Mouse (Mus musculus) heart, postnatal 14 days (tissue): Measurements from ENCODE around the gene Fopnl. TPM values are rescaled to one million over a fixed set of nuclear protein-coding genes. Genes with fewer than 3 reads are reported as not detected.
A peak's percentile ranks its signal among the peaks of the same experiment; 100 is the strongest.

Experiments
- DNase-seq, 2 experiments: peaks; one replicate each; pipeline ENCODE4 v3.0.0; 2021 to 2022
- intact Hi-C: fragments of 180-260 bp; cut with DNase I; formaldehyde crosslinking; loops from one replicate; pipeline ENCODE4 v1.15.1; 2025
- total RNA-seq, 2 experiments: library from RNA; stranded (reverse); gene quantifications; 2 replicates each; pipeline ENCODE4 v1.2.3; 2021

Gene Fopnl
- total RNA-seq, 2 experiments from 2014 or later = 62.7 to 66.2 TPM

- intact Hi-C loops = loop anchor here (2.0 to 10.0 kb wide), 3 partner anchors 73 to 405 kb away; partner anchors contain the start of genes Mpv17l and Pdxdc1
- DNase-seq = no peak
Observed at GRCm38 (mm10) chr16:14309833-14310232, 7.4 kb downstream of the Fopnl start.

DNA sequence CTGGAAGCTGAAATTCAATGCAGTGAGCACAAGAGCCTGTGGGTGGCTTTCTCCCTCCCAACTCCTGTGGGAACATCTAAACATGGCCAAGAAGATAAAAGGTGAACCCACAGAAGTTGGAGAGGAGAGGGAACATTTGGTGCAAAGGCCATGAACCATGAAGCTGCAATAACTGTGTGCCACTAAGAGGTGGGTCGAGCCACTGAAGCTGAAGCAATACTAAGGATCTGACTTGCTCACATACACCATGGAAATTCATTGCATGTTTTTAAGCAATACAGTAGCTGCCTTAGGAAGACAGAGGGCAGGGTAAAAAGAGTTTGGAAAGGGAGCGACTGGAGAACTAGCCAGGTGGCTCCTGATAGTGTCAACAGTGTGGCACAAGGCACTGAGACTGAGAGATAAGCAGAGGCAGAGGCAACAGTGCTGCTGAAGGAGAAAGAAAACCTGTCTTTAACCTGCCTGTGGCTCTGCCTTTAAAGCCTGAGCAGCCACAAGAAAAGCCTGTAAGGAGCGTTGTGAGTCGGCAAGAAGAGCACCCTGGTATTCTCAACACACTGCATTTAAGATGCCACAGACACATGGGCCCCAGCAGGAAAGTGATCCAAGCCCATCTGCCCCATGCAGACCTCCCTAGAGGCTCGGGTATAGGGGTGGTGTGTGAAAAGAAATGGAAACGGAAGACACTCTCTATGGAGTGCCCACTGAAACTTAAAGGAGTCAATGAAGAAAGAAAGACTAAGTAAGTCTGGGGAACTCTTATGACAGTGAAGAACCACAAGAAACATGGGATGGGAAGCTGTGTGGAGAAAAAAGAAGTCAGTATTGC is 8.7 kb downstream of the Fopnl start:
- no peak for DNase-seq
- intact Hi-C loops = no loop called here

DNA sequence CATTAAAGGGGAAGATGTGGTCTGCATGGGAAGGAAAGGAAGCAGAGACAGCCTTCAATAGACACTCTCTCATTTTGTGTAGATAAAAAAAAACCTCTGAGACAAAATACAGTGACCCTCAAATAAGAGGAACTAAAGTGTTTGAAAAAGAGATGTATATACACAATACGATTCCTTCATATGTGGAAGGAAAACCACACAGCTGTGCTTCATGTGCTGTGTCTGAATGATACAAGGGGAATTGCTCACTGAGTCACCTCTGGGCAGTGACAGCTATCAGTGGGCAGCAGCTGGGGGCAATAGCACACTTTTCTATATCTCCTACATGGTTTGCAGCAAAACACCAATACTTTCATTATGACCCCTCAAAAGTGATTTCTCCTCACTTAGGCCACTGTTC is 9.8 kb downstream of the Fopnl start:
- intact Hi-C loops = no loop called here
- no peak for DNase-seq

DNA sequence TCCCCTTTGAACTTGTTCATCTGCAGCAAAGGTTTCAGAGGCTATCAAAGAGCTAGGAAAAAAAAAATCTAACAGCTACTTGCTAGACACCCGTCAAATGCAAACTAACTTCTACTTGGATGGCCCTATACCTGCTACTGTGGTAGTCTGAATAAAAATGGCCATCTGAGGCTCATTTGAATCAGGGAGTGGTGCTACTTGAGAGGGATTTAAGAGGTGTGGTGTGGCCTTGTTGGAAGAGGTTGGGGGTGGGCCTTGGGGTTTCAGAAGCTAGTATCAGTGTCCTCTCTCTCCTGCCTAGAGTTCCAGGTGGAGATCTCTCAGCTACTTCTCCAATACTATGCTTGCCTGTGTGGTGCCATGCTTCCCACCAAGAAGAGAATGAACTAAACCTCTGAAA is 10.8 kb downstream of the Fopnl start:
- intact Hi-C loops = no loop called here
- DNase-seq = no peak

DNA sequence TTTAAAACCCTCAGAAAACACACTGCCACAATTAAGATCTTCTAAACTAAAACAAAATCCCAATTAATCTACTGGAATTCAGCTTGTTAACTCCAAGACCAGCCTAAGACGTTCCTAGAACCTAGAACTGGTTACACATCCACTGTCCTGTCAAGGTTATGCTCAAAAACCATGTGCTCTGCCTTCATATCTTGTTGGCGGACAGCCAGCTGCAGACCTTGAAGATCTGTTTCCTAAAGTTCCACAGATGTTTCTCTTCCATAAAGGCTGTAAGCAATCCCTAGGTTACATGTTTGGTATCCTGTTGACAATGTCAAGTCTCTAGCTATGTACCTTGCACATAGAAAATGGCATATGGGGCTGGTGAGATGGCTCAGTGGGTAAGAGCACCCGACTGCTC is 12.4 kb downstream of the Fopnl start:
- DNase-seq = no peak
- intact Hi-C loops = no loop called here

- DNase-seq = no peak
- intact Hi-C loops = no loop called here
Observed at GRCm38 (mm10) chr16:14303676-14304075, 13.5 kb downstream of the Fopnl start.

- DNase-seq = no peak
- intact Hi-C loops = no loop called here
Observed at GRCm38 (mm10) chr16:14303148-14303547, 14.1 kb downstream of the Fopnl start.

GRCm38 (mm10) chr16:14298461-14298860 is 18.7 kb downstream of the Fopnl start:
- intact Hi-C loops = no loop called here
- no peak for DNase-seq

GRCm38 (mm10) chr16:14297746-14298145 is 19.5 kb downstream of the Fopnl start:
- no peak for DNase-seq
- intact Hi-C loops = no loop called here

DNA sequence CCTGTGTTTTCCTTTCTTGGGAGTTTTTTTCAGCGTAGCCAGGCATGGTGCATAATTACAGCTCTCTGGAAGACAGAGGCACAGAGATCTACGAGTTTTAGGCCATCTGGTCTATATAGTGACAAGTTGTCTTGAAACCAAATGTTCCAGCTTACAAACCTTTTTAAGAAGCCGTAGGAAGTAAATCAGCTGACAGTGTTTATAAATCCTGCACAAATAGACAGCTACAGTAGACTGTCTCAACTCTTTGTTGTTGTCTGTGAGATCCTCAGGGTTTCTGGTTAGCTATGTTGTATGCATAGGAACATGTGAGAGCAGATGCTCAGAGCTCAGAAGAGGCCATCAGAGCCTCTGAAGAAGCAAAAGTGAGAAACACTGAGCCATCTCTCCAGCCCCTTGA is 20.1 kb downstream of the Fopnl start:
- no peak for DNase-seq
- intact Hi-C loops = no loop called here

DNA sequence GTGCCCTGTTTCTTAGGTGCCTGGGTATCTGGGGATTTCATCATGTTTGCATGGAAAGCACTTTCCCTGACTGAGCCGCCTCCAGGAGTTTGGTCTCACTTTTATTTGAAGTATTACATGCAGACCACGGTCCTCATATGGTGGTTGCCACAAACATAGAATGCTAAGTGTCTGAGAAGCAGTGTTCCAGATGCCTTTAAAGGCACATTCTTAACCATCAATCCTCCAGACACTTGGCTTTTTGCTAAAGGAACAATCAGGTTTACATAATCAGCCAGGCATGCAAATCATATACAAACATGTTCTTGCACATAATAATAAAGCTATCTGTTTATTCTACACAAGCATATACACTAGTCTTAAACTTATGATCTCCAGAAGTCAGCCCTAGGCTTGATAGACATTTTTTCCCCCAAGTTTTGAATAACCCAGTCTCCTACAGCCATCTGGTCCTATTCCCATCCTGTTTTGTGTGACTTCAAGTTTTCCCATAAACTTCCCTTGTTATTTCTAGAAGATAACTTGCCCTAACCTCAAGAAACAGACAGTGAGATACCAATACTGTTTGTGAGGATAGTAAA is 20.6 kb downstream of the Fopnl start:
- intact Hi-C loops = no loop called here
- no peak for DNase-seq

- no peak for DNase-seq
- intact Hi-C loops = no loop called here
Observed at GRCm38 (mm10) chr16:14295291-14295690, 21.9 kb downstream of the Fopnl start.

- DNase-seq = peak; percentile 22 to 30
- intact Hi-C loops = loop anchor here (5.0 kb wide), 1 partner anchor 55 kb away; no protein-coding TSS in a partner anchor
Observed at GRCm38 (mm10) chr16:14292205-14293199, 24.7 kb downstream of the Fopnl start.

DNA sequence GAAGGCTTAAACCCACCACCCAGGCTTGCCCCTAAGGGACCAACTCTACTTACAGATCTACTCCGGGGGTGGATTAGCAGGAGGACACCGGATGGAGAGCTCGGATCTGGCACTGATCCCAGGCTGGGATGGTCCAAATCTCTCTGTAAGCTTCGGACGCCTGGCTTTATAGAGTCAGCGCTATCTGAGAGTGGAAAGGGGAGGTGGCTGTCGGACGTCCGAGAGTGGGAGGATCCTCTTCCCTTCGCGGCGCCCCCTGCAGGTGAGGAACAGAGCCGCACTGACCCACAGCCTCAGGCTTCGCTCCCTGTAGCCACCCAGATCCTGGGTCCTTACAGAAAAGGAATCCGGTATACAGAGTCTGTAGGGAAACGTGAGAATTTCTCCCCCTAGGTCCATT is 26.0 kb downstream of the Fopnl start, which contains the start of gene Myh11:
Gene Myh11, minus strand, starts transcription at position 150 of the 400 bp plus-strand sequence.
- DNase-seq = peak; percentile 79 to 87
- intact Hi-C loops = loop anchor here (5.0 kb wide), 1 partner anchor 54 kb away; no protein-coding TSS in a partner anchor

DNA sequence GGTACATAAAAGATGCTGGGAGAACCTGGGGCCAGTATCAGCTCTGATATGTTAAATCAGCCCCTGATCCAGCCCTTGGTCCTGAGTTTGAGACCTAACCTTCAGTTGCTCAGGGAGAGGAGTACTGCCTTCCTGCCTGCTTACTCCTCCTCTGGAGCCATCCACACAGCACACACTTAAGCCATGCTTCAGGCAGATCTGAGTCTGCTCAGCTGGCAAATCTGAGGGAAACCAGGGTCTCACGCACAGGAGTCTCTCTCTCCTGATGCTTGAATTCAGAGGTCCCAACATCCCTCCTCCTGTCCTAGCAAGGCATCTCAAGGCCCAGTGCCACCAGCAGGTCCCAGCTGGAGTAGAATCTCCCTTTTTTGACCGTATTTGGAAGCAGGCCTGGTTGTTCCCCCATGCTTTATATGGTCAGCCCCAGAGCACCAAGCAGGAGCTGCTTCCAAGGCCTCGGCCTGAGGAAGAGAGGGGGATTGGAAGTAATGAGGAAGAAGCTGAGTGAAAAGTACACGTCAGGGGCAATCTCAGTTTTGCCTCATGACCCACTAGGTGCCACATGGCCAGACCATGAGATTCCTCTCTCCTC is 44.7 kb downstream of the Fopnl start:
- intact Hi-C loops = no loop called here
- no peak for DNase-seq

DNA sequence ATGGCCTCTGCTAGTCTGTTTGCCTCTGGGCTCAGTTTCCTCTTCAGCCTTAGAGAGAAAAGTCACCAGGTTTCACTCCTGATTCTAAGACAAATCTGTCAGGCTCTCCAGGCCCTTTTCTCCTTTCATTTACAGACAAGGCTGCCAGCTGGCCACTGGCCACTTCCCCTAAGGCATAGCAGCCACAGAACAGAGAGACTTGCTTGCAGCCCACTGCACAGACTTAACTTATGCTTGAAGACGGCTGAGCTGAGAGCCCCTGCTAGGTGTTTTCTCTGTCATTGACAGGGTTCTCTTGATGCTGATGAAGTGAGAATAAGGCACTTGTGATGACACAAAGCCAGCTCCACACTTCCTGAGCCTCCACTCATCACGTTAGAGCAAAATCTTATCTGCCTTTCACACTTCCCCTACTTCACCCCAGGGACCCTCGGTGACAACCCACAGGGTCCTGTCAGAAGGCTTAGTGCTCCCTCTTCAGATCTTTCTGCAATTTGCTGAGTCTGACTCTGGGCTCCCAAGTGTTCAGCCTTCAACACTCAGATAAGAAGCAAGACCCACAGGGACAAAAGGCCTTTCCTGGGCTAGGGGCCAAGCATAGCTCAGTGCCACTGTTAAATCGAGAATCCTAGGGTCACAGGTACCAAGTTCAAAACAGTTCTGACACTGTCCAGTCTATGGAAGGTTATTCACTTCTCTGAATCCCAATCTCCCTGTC is 51.8 kb downstream of the Fopnl start:
- intact Hi-C loops = no loop called here
- DNase-seq = no peak

- intact Hi-C loops = no loop called here
- DNase-seq = no peak
Observed at GRCm38 (mm10) chr16:14264504-14264903, 52.7 kb downstream of the Fopnl start.

DNA sequence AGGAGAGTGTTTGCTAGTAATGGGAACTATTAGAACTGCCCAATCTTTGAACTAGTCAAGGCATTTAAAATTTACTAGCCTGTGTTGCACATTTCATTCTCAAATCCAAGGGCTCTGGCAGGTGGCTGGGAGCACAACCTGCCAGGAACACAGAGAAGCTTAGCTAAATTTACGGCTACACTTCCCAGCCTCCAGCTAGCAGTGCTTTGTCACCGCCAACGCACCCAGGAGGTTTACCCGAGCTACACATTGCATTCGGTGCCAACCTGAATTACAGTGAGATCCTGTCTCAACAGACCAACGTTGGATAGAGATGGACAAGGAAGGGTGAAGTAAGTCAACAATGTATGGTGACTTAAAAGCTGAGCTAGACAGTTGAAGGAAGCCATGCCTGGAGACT is 54.0 kb downstream of the Fopnl start:
- no peak for DNase-seq
- intact Hi-C loops = no loop called here

DNA sequence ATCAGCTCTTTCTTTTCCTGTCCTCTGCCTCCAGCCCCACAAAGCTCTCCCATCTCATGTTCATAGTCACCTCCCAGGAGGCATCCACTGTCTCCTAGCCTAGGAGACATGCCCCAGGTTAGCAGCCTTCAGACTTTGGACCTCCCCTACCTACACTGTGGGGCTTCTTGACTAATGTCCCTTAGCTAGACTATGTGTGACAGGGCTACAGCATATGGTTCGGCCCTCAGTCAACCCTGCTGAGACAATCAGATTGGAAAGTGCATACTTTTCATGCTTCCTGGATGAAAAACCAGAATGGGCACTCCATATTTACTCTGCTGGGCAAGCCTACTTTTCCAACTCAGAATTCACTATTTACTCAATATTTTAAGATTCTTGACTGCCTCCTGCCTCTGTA is 54.8 kb downstream of the Fopnl start:
- intact Hi-C loops = no loop called here
- no peak for DNase-seq

DNA sequence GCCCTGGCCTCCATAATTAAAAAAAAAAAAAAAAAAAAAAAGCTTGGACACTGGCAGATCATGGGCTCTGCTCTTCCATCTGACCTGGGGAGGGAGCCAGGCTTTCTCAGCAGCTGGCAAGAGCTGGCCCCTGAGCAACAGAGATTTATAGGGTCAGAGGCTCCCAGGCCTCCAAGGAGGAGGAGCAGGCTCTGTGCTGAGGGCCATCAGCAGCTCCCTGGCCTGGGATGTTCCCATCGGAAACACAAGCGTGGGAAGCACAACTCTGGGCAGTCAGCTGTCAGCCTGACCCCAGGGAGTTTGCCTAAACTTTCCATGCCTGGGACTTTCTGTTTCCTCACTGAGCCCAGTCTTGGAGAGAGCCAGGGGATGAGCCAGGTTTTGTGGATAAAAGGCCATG is 58.3 kb downstream of the Fopnl start:
- DNase-seq = peak; percentile 34 to 39
- intact Hi-C loops = no loop called here
